Mouse (Mus musculus) Muller cell, postnatal 12 days (primary cell): ENCODE data around the gene Sap25.
"Not testable (repeated sequence)": the region's sequence is repeated elsewhere in the genome, so short reads cannot be mapped to it uniquely, and the experiment has no call there.

ENCODE experiments used
- DNase-seq: peaks from one replicate; pipeline ENCODE4 v3.0.0-alpha.2; 2015; ENCODE audit errors: inconsistent ontology term

Sap25 gene

GRCm38 (mm10) chr5:137641054-137641453 is at the start of gene Sap25:
TSS of gene Sap25 (plus strand) at chr5:137641334.
- DNase-seq, result no peak

GRCm38 (mm10) chr5:137595921-137596320 is 45.2 kb upstream of the Sap25 start:
- no peak for DNase-seq

GRCm38 (mm10) chr5:137596601-137597261 is 44.4 kb upstream of the Sap25 start:
- no peak for DNase-seq

- no peak for DNase-seq
Measured at GRCm38 (mm10) chr5:137597625-137598024, 43.5 kb upstream of the Sap25 start.

GRCm38 (mm10) chr5:137598100-137598826 is 42.9 kb upstream of the Sap25 start:
- no peak for DNase-seq

GRCm38 (mm10) chr5:137599600-137599999 is 41.5 kb upstream of the Sap25 start:
- no peak for DNase-seq

- no peak for DNase-seq
Measured at GRCm38 (mm10) chr5:137600281-137600618, 40.9 kb upstream of the Sap25 start.

- DNase-seq, result peak; percentile 97
Measured at GRCm38 (mm10) chr5:137600619-137601364, 40.3 kb upstream of the Sap25 start, which contains the start of gene Mospd3. TSS of gene Mospd3 (minus strand) at chr5:137601058.

- no peak for DNase-seq
Measured at GRCm38 (mm10) chr5:137601365-137601729, 39.8 kb upstream of the Sap25 start.

- no peak for DNase-seq
Measured at GRCm38 (mm10) chr5:137607860-137608653, 33.1 kb upstream of the Sap25 start.

- no peak for DNase-seq
Measured at GRCm38 (mm10) chr5:137608654-137609190, 32.4 kb upstream of the Sap25 start.

- no peak for DNase-seq
Measured at GRCm38 (mm10) chr5:137609292-137609691, 31.8 kb upstream of the Sap25 start.

- DNase-seq, result no peak
Measured at GRCm38 (mm10) chr5:137610056-137610455, 31.1 kb upstream of the Sap25 start.

- peak; percentile 90 for DNase-seq
Measured at GRCm38 (mm10) chr5:137610548-137611244, 30.4 kb upstream of the Sap25 start.

- DNase-seq, result peak; percentile 83
Measured at GRCm38 (mm10) chr5:137611245-137611602, 29.9 kb upstream of the Sap25 start.

GRCm38 (mm10) chr5:137613076-137613475 is 28.1 kb upstream of the Sap25 start:
- DNase-seq, result no peak

- DNase-seq, result peak; percentile 47
Measured at GRCm38 (mm10) chr5:137613550-137613949, 27.6 kb upstream of the Sap25 start, which contains the start of gene Pcolce. TSS of gene Pcolce (minus strand) at chr5:137613784.

- not testable (repeated sequence) for DNase-seq
Measured at GRCm38 (mm10) chr5:137614921-137615320, 26.2 kb upstream of the Sap25 start.

- no peak for DNase-seq
Measured at GRCm38 (mm10) chr5:137615347-137615746, 25.8 kb upstream of the Sap25 start.

- no peak for DNase-seq
Measured at GRCm38 (mm10) chr5:137623937-137624530, 17.1 kb upstream of the Sap25 start.
